Mouse (Mus musculus) large intestine, adult 2 months (tissue): Measurements from ENCODE around the gene Lrrc8a. TPM values are rescaled to one million over a fixed set of nuclear protein-coding genes. Genes with fewer than 3 reads are reported as not detected.

ENCODE experiments used
- DNase-seq: peaks from one replicate; pipeline ENCODE4 v3.0.0-alpha.2; 2012; ENCODE audit warnings: low read depth, low spot score
- WGBS: fragments of 180-500 bp; shearing (Covaris S2); methylation state at CpG from one replicate; pipeline ENCODE4 v1.1.7; 2018; 5-methylcytosine and 5-hydroxymethylcytosine counted together
- polyA plus RNA-seq: library from polyadenylated mRNA; depleted of rRNA; stranded (reverse); fragments of >200 nt; gene quantifications from 2 replicates; pipeline ENCODE4 v1.2.3, GENCODE M21; 2012; rRNA removed

Lrrc8a gene
- polyA plus RNA-seq = 19.3 and 25.5 TPM in 2 replicates

GRCm38 (mm10) chr2:30237199-30237880 is at the start of gene Lrrc8a:
Gene Lrrc8a, plus strand, starts transcription at chr2:30237715.
- under 1% methylated on average over 66 of the region's 67 CpGs for WGBS
- peak; percentile 94 for DNase-seq

- no peak for DNase-seq
- WGBS = 66% methylated on average over 12 of the region's 12 CpGs
Observed at GRCm38 (mm10) chr2:30191790-30192580, 45.5 kb upstream of the Lrrc8a start.

- no peak for DNase-seq
- 86% methylated on average over 3 of the region's 3 CpGs for WGBS
Observed at GRCm38 (mm10) chr2:30194656-30195055, 42.9 kb upstream of the Lrrc8a start.

DNA sequence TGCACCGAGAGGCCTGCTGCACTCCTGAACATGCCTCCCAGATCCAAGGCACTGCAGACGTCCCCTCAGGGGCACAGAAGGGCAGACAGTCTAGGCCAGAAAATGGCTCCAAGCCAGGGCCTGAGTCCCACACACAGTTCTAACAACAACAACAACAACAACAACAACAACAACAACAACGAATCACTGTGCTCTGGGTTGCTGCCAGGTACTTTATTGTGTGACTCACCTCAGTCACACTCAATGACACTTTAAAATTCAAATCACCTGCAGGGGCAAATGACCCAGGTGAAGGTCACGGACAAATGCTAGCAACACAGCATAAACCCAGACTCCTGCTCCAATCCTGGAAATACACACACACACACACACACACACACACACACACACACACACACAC is 39.5 kb upstream of the Lrrc8a start:
- 73% methylated on average over 4 of the region's 4 CpGs for whole genome bisulfite sequencing
- no peak for DNase-seq

- WGBS = 21% methylated on average over 1 of the region's 1 CpGs
- DNase-seq = peak; percentile 70
Observed at GRCm38 (mm10) chr2:30199984-30200383, 37.5 kb upstream of the Lrrc8a start.

DNA sequence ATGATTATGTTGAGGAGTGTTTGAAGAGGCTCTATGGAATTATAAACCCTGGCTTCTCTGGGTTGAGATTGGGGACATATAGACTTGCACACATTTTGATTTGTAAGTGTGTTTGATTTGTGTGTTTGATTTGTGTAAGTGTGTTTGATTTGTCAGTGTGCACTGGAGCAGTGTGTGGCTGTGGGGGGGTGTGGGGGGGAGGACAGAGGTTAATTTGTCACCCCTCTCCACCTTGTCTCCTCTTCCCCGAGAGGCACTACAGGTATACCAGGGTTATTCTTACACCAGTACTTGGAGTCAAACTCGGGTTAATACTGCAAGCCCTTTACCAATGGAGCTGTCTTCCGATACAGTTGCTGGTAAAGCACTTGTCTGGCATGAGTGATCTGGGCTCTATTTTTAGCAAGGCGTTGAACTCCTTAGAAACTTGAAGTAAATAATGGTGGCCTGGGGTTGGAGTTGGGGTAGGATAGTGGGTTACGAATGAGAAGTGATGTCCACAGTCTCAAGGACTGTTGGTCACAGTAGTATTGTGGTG is 37.1 kb upstream of the Lrrc8a start:
- no peak for DNase-seq
- 37% methylated on average over 5 of the region's 5 CpGs for WGBS

GRCm38 (mm10) chr2:30203439-30203838 is 34.1 kb upstream of the Lrrc8a start:
- 80% methylated on average over 7 of the region's 7 CpGs for WGBS
- no peak for DNase-seq

- peak; percentile 44 for DNase-seq
- under 1% methylated on average over 13 of the region's 13 CpGs for WGBS
Observed at GRCm38 (mm10) chr2:30205255-30205628, 32.3 kb upstream of the Lrrc8a start.

DNA sequence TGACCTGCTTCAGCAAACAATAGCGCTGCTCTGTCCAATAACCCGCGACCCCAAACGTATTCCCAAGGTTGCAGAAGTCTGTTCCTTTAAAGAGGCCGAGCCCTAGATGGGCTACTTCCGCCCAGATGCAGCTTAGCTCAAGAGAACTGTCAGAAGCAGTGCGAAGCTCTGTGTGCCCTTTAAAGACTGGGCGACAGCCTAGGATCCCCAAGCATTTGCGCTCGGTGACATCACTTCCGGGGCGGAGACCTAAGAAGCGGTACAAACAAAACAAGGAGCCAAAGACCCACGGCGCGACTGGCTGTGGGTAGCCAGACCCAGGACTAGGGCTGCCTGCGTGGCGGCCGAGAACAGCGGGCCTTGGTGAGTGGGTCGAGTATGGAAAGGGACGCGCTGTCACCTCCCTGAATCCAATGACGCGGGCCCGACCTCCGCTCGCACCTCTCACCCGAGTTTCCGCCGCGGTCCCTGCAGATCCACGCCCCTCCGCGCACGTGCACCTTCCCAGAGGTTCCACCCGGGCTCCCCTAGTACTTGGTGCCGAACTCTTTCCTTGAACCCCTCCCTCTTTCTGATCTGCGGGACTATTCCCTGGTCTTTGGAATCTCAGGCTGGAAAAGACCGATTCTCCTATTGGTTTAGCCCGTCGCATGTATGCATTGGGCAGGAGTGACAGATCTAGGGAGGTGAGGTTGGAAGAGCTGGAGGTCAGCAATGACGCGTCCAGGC is 31.7 kb upstream of the Lrrc8a start, which contains the start of gene Kyat1:
Gene Kyat1 (minus strand): TSS at position 219 of the 729 bp plus-strand sequence.
- under 1% methylated on average over 44 of the region's 44 CpGs for WGBS
- DNase-seq = peak; percentile 98

DNA sequence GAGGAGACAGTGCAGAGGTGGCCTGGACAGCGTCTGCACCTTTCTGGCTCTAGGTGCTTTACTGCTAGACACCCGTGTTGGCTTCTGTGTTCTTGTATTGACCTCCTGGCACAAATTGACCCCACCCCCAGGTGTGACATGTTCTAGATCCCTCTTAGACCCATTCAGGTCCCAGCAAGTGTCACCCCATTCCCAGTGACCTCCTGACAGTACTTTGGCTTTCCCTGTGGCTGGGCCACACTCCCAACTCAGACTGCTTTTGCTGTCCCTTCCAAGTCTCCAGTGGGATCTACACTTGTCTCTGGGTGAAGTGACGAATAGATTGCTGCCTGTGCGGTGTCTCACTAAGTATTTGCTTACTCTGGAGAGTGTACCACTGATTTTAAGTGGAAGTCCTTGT is 30.1 kb upstream of the Lrrc8a start:
- 84% methylated on average over 4 of the region's 4 CpGs for WGBS
- DNase-seq = no peak

DNA sequence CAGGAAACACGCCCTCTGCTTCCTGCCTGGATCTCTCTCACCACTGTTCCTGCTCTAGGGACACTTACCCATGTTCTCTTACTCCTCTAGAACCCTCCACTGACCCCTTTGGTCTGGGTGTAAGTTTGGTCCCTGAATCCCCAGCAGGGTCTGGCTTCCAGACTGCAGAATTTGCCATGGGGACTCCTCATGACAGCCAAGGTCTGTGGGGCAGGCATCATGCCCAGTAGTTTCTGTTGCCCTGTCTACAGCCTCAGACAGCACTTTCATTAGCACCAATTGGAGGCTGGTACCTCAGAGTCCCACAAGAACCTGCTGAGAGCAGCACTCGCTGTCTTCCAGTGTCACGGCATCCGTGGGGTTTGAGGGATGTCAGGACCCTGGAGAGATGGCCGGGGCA is 29.6 kb upstream of the Lrrc8a start:
- 86% methylated on average over 5 of the region's 5 CpGs for WGBS
- no peak for DNase-seq

- DNase-seq = no peak
- 77% methylated on average over 6 of the region's 6 CpGs for WGBS
Observed at GRCm38 (mm10) chr2:30211408-30212168, 25.9 kb upstream of the Lrrc8a start.

- WGBS = 55% methylated on average over 4 of the region's 4 CpGs
- no peak for DNase-seq
Observed at GRCm38 (mm10) chr2:30212169-30212545, 25.4 kb upstream of the Lrrc8a start.

DNA sequence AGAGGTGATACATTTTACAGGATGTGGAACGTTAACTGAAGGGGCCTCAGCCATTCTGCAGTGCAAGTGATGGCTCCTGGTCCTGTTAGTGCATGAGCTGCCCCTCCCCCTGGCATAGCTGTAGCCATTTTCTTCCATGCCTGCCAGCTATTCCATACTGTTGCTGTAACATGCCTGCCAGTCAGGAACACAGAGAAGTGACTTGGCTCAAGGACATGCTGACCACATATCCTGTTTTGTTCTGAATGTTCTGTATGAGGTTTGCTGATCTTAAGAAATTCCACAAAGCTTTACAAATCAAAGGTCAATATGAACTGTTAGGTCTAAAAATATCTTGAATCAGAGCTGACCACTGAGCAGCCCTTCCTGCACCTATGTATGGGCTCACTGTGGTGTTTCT is 24.6 kb upstream of the Lrrc8a start:
- 56% methylated on average over 1 of the region's 1 CpGs for WGBS
- DNase-seq = no peak

DNA sequence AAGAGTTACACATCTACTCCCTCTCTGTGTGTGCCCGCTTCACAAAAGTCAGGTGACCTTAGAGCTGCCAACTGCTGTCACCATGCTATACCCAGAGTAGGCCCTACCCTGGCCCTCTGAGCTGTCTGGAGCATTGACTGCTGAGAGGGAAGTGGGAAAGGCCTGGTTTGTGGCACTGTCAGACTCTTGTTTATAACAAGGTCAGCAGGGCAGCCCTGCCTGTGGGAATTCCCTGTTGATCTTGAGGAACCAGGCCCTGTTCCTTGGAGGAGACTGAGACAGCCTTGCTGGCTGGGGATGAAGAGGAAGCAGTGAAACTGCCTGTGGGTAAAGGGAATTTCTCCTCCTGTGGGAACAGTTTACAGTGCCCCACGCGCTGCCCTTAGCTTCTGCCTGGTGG is 22.8 kb upstream of the Lrrc8a start:
- WGBS = 79% methylated on average over 3 of the region's 3 CpGs
- no peak for DNase-seq

DNA sequence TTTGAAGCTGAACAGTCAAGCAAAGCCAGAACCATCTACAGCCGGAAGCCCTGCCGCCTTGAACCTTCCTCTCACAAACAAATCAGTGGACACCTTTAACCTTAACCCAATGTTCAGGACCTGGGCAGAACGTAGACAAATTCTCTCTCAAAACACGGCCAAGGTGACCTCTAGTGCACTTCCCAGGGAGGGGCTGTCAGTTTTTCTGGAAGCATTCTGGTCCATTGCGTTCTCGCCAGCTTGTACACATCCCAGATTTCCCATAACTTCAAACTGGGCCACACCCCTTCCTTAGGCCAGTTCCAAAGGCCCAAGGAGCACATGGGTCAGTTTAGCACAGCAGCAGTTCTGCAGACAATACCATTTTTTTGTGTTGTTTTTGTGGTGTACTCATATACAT is 22.0 kb upstream of the Lrrc8a start:
- 67% methylated on average over 6 of the region's 6 CpGs for WGBS
- DNase-seq = no peak

DNA sequence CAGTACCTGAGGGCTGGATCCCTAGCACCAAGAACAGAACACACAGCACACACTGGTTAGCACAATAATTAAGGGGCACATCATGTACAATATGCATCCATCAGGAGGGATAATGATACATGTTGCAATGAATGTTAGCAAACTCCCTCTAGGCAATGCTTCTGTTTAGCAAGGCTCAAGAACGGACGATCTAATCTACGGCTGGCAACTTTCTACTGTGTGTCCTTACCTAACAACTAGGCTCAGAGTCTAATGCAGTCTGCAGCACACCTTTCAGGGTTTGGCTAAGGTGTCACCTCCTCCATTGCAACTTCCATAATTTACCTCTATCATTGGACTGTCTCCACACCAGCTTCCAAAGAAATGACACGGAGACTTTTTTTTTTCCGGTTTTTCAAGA is 21.2 kb upstream of the Lrrc8a start:
- WGBS = 95% methylated on average over 5 of the region's 5 CpGs
- no peak for DNase-seq

GRCm38 (mm10) chr2:30235593-30235992 is 1.9 kb upstream of the Lrrc8a start:
- no peak for DNase-seq
- WGBS = 85% methylated on average over 5 of the region's 5 CpGs

DNA sequence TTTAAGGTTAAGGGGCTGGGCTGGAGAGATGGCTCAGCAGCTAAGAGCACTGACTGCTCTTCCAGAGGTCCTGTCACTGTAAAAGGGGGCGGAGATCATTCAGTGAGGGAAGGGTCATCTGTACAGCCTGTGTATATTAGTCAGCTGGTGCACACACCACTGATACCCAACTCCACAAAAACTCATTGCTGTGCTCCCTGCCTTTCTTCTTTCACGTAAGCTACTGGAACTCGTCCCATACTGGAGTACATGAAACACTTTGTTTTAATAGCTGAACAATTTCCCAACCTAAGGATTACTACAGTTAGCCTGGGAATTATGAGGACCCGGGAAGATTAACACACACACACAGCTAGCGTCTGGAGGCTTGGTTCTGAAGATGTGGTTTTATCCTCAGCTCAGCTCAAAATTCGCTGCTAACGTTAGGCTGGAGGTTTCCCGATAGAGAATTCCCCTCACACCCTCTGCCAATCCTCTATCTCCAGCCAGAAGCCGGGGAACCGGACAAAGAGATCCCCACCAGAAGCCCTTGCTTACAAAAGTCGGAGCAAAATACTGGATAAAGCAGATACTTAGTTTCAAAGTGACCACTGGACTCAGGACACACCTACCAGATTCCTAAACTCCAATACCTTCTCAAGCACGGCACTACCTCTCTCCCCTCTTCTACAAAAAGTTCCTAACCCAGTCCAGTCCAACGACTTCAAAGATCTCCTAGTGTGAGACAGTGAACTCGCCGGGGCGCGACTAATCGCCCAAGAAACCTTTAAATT is 903 bp upstream of the Lrrc8a start:
- DNase-seq = no peak
- 3% methylated on average over 18 of the region's 18 CpGs for WGBS
